8 mouse cellular contexts compared by ENCODE assay signal in genomic region chr9:67758686-67759085, GRCm38 (mm10). TPM values are rescaled to one million over a fixed set of nuclear protein-coding genes. Genes with fewer than 3 reads are reported as not detected.
DNase-seq lines count a peak whose midpoint lies in the region; ATAC-seq lines count a peak whose summit lies in the region.

No protein-coding gene starts in this region.

- H3K9ac ChIP-seq in hindbrain, embryonic 13.5 days, result 0 out of 2 replicates have a peak overlapping the region, but pooled peaks have one; percentile 82

- 7% methylated on average over 9 of the region's 9 CpGs for WGBS in hindbrain, embryonic 13.5 days

- H3K4me3 ChIP-seq in hindbrain, embryonic 13.5 days, result peak overlapping the region; percentile 64

- DNase-seq in testis, postnatal 10 days (ENCODE audit: low spot score), result peak; percentile 66
- no peak for DNase-seq in testis, postnatal 14 days (ENCODE audit: low spot score)
- peak; percentile 65 for DNase-seq in cerebellum, adult 9-11 months
- peak; percentile 48 for DNase-seq in layer of hippocampus, adult 9-11 months
- peak; percentile 34 for DNase-seq in right cerebral cortex, postnatal 4 days

- peaks cover 35% of the 10 kb centered on the region for H3K27me3 ChIP-seq in hindbrain, embryonic 13.5 days

- no peak overlapping the region for H3K27ac ChIP-seq in hindbrain, embryonic 13.5 days

- peak overlapping the region; percentile 84 for H3K4me2 ChIP-seq in hindbrain, embryonic 13.5 days

- H3K36me3 ChIP-seq in hindbrain, embryonic 13.5 days, result no peaks in the 10 kb centered on the region

- H3K9me3 ChIP-seq in hindbrain, embryonic 13.5 days, result no peaks in the 10 kb centered on the region

- peaks cover 18% of the 10 kb centered on the region for H3K4me1 ChIP-seq in hindbrain, embryonic 13.5 days (replicated peaks)

- ATAC-seq in frontal cortex, adult (ENCODE audit: low TSS enrichment), result peak; percentile 50; the same call in 1 of the 2 replicates
- no peak for ATAC-seq in hindbrain, embryonic 13.5 days (ENCODE audit: low FRiP score)
- peak; percentile 38; the same call in 1 of the 2 replicates for ATAC-seq in megakaryocyte, adult 5-6 weeks (ENCODE audit: poor library complexity, severe bottlenecking)

RNA-seq across cellular contexts. Expression of gene C2cd4b, which starts 0.6 kb away (rescaled TPM):
- polyA plus RNA-seq in hindbrain, embryonic 13.5 days (2015; fragmentation: Nextera tagmentation; extraction: Ambion mirVana), result 0.35 and 0.49 TPM in 2 replicates
- not detected in 2 replicates for total RNA-seq in megakaryocyte, adult 5-6 weeks (2015)
- total RNA-seq in megakaryocyte, adult 5-6 weeks (2017), result not detected in 2 replicates
